Mouse (Mus musculus): ENCODE results near the gene Pde7b.

- TF ChIP-seq CTCF (IDR thresholded peaks at IDR 0.05; ENCODE audit: insufficient read depth, low read length) (no peak), POLR2A (IDR thresholded peaks at IDR 0.05; ENCODE audit: borderline replicate concordance, extremely low read depth, low read depth, low read length) (no peak)
Observed at GRCm38 (mm10) chr10:20621661-20622454, 103.0 kb downstream of the Pde7b start.

Measured in lung, adult 2 months (tissue).